Mouse (Mus musculus) left cerebral cortex, adult 2 months (tissue): ENCODE data around the gene Adrb1. TPM values are rescaled to one million over a fixed set of nuclear protein-coding genes. Genes with fewer than 3 reads are reported as not detected.
"Not testable (repeated sequence)": the region's sequence is repeated elsewhere in the genome, so short reads cannot be mapped to it uniquely, and the experiment has no call there.

Experiments
- DNase-seq, 2 experiments: peaks; one replicate each; pipeline ENCODE4 v3.0.0; 2021 to 2022; ENCODE audit warnings: low spot score in 2 of 2, mixed read lengths in 1 of 2; ENCODE audit errors: extremely low spot score in 1 of 2
- H3K27ac ChIP-seq: fragments of 200-600 bp; 2 replicates; pipeline ENCODE4 v1.8.1; 2022
- H3K4me3 ChIP-seq: fragments of 200-600 bp; 2 replicates; pipeline ENCODE4 v1.8.1; 2022
- CTCF ChIP-seq: fragments of 200-600 bp; IDR thresholded peaks from 2 replicates; pipeline ENCODE4 v1.8.1; 2022; ENCODE audit warnings: antibody characterized with exemption, mild to moderate bottlenecking, moderate library complexity
- intact Hi-C: fragments of 180-260 bp; cut with DNase I; formaldehyde crosslinking; loops from one replicate; pipeline ENCODE4 v1.15.1; 2025
- total RNA-seq, 2 experiments: library from RNA; stranded (reverse); gene quantifications; 2 replicates each; pipeline ENCODE4 v1.2.3; 2021

Adrb1 gene
- total RNA-seq, 2 experiments from 2014 or later: 46.7 to 50.8 TPM

GRCm38 (mm10) chr19:56776719-56777382 lies 54.9 kb downstream of the Adrb1 start:
- Histone ChIP-seq H3K4me3 (no peak overlapping the region), H3K27ac (no peak overlapping the region)
- TF ChIP-seq CTCF: peak; percentile 70
- DNase-seq: peak; percentile 41 to 49
- intact Hi-C loops: loop anchor here (1.0 to 2.0 kb wide), 4 partner anchors 46 to 420 kb away; no protein-coding TSS in a partner anchor

GRCm38 (mm10) chr19:56778532-56778931 lies 56.5 kb downstream of the Adrb1 start:
- H3K4me3 ChIP-seq, DNase-seq, intact Hi-C loops, H3K27ac ChIP-seq: not testable (repeated sequence)

Other genes starting within 250 kb of the Adrb1 start
- 10 to 100 TPM in 1 of 2 experiments, 1 to 10 TPM in 1; 8.9 to 14.3 TPM for gene Dclre1a, start 174.0 kb upstream of the Adrb1 start, total RNA-seq
- gene Nhlrc2, start 173.9 kb upstream of the Adrb1 start, total RNA-seq: 10 to 100 TPM; 13.1 to 15.1 TPM
- gene Ccdc186, start 100.0 kb downstream of the Adrb1 start, total RNA-seq: 10 to 100 TPM; 55.1 to 66.5 TPM
- under 1 TPM; 0.38 to 0.47 TPM for gene Tdrd1, start 104.0 kb downstream of the Adrb1 start, total RNA-seq
- gene Vwa2, start 152.1 kb downstream of the Adrb1 start, total RNA-seq: not detected